Mouse (Mus musculus) liver, adult 2 months (tissue): ENCODE data around the gene Kif28.

ENCODE experiments used
- CTCF ChIP-seq: fragments of 200-500 bp; IDR thresholded peaks from 2 replicates; pipeline ENCODE4 v1.5.1; 2011; ENCODE audit warnings: low read depth, low read length, control low read depth
- POLR2A ChIP-seq: fragments of 200-500 bp; IDR thresholded peaks from 2 replicates; pipeline ENCODE4 v1.6.1; 2011; ENCODE audit warnings: low read length, control low read depth; ENCODE audit not compliant: insufficient read depth; ENCODE audit errors: extremely low read depth

- TF ChIP-seq CTCF (no peak), POLR2A (no peak)
Observed at GRCm38 (mm10) chr1:179712658-179713057, 32.4 kb downstream of the Kif28 start.
